Mouse (Mus musculus) thymus, postnatal 25 days (tissue): ENCODE data around the gene Klc3.
A peak's percentile ranks its signal among the peaks of the same experiment; 100 is the strongest.

Experiments
- DNase-seq: peaks from one replicate; pipeline ENCODE4 v3.0.0; 2022

Klc3 gene

DNA sequence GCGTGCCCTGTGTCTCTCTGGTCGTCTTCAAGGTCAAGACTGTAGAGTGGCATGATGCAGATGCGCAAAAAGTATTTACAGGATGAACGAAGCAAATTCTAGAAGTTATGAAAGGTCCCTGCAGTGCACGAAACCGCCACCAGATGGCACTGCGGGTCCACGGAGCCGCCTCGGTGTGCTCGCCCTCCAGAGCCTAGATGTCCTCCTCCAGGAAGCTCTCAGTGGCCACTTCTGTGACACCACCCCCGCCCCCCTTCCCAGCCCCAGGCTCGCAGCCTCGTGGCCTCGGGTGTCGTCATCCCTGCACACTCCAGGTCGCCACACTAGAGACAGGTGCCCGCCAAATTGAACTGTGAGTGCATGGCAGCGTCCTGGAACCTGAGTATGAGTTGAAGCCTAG, 1.5 kb upstream of the Klc3 start:
- DNase-seq: peak; percentile 85

DNA sequence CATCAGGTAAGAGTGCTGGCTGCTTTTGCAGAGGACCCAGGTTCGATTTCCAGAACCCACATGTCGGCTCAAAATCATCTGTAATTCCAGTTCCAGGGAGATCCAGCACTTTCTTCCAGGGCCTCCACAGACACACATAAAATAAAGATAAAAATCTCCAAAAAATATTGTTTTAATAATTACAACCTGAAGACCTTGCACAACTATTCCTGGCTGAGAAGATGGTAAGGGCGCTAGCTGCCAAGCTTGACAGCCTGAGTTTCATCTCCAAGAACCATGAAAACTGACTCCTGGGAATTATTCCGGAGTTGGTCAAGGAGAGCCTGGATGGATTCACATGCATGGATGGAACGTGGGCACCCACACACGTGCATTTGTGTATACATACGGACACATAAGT, 572 bp upstream of the Klc3 start, which contains the start of gene Ckm:
Gene Ckm (plus strand): TSS at position 301 of the 400 bp plus-strand sequence.
- DNase-seq: no peak

DNA sequence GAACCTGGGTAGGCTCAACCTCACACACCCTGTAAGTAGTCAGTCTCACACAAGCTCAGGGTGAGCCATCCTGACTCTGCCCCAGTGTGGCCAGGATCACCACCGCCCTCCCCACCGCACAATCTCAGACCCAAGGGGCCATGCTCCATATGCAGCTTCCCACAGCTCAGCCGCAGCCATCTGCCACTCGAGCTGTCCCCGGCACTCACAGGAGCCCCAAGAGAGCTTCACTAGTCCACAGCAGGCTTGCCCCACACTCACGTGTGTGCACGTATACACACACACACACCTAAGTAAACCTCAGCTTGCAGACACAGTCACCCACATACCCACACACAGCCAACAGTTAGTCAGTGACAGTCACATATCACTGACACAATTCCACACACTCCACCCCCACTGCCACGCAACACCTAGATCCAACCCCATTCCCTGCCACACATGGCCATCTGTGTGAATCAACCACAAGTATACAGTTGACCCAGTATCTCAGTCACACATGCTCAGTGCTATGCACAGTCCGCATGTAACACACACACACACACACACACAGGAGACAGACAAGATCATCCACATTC, 1.3 kb downstream of the Klc3 start:
- DNase-seq: no peak

DNA sequence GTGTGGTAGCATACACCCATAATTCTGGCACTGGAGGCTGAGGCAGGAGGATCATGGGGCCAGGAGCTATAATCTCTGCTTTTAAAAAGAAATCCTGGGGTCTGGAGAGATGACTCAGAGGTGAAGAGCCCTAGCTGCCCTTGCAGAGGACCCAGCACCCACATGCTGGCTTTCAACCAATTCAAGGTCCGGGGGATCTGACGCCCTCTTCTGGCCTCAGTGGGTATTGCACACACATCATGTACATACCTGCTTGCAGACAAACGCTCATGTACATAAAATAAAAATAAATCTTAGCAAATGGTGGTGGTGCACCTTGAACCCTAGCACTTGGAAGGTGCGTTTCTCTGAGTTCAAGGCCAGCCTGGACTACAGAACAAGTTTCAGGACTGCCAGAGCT, 3.0 kb downstream of the Klc3 start:
- DNase-seq: no peak

DNA sequence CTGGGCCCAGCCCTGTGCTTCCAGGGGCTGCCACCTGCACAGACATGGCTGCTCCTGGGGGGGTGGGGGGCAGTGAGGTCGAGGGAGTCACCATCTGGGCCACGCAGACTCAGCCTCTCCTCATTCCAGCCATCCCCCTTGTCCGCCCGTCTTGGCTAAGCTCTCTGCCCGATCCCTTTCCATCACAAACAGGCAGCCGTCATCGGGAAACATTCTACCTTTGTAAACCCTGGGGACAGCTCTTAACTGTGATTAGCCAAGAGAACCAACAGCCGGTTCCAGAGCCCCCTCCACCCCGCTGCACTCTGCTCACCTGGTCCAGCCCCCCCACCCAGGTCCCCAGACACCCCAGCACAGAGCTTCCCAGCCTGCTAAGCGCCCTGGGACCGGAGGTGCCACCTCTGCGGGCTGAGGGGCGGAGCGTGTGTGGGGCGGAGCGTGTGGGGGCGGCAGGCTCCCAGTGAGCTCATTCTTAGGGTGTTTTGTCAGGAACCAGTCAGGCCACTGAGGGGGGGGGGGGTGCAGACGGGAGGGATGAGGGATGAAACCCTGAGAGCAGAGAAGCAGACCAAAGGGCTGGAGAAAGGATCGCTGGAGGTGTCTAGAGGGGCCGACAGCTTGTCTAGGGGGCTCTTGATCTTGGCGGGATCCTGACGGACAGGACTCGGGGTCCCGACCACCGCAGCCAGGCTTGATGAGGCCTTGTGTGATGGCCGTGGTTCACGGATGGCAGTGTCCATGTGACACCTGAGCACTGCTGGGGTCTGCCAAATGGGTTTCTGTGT, 4.2 kb downstream of the Klc3 start:
- DNase-seq: peak; percentile 75

DNA sequence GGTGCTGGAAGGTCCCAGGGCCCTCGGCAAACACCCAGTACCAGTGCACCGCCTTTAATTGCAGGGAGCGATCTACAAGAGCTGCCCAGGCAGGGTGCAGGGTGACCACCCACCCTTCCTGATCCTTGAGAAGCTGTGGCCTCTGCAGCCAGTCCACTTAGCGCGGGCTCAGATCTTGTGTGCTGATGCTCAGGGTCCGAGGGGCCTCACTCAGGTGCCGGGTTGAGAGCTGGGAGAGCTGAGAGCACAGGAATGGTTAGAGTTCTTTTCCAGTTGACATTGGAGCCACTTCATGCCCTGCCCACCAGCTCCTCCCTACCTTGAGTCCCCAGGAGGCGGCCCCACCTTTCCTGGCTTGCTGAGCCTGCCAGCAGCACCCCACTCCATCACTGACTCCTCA, 9.4 kb downstream of the Klc3 start:
- DNase-seq: no peak

DNA sequence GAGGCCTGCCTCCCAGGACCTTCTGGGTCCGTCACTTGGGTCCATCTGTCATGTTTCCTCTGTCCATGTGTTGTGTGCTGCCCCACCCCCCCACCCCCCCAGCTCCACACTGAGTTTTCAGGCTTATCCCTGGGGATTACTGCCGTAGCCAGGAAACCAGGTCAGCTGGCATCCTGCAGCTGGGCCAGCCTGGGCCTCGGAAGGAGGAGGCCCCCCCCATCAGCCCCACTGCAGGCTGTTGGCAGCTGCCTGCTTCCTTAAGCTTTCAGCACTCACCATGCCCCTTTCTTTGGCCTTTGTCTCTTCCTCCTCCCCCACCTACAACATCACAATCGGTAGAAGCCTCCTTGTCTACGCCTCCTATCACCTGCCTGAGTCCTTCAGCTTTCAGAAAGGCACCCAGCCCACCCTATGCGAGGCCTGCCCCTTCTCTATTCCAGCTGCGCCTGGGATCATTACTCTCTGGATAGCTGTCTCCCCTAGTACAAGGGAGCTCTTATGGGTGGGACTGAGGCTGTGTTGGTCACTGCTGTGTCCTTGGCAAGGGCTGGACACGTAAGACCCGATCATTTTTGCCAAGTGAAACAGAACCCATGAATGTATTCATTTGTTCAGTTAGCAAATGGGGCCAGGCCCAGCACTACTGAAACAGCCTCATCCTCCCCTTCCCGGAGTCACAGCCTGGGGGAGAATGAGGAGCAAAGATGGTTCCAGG, 15.0 kb downstream of the Klc3 start:
- no peak for DNase-seq

DNA sequence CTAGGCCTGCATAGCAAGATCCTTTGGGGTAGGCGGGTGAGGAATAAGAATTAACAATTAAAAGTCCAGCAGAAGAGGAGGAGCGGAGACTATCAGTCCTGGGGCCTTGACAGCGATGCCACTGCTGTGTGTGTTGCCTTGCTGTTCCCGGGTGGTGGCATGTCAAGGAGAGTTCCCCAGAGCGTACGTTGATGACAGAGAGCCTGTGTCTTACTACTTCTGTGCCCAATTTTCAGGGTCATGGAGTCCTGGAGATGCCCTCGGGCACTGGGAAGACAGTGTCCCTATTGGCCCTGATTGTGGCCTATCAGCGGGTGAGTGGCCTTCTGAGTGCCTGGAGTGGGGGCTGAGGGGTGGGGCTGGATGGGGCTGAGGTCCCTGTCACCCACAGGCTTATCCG, 20.2 kb downstream of the Klc3 start:
- DNase-seq: no peak

DNA sequence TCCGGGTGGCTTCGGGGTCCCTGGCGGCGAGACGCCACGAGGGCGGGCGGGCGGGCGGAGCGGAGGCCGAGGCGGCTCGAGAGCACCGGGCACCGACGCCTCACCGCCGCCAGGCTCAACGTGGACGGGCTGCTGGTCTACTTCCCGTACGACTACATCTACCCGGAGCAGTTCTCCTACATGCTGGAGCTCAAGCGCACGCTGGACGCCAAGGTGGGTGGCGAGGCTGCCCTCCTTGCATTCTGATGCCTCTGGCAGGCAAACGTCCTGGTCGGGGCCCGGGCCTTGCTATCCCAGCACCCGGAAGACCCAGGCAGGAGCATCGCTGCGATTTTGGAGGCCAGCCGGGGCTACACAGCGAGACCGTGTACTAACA, 21.8 kb downstream of the Klc3 start:
- DNase-seq: no peak

DNA sequence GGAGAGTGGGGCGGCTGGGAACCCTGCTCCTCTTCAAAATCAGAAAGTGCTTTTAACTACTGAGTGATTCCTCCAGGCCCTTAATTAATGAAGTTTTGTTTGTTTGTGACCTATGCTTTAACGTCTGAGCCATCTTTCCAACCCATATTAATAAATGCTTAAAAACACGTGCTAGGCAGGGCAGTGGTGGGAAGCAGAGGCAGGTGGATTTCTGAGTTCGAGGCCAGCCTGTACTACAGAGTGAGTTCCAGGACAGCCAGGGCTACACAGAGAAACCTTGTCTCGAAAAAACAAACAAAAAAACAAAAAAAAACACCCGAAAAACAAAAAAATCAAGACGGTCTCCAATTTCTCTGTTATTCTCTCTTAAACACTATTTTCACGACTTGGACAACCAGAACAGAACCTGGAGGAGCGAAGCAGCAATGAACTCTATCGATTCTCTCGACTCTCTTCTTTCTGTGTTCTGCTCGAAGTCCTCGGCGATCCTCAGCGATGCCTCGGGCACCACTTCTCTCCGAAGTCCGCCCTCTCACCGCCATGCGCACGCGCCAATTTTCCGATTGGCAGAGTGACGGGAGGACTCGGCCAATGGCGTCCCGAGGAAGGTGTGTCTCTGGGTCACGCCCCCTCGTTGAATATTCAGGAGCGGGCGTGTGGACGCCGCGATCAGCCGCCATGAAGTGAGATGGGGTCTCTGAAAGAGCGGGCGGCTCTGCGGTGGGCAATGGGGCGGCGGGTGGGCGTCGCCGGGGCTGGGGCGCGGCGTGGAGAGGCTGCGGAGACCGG, 22.3 kb downstream of the Klc3 start, which contains the start of gene Ercc2:
Gene Ercc2 (plus strand): TSS at position 634 of the 789 bp plus-strand sequence.
- DNase-seq: peak; percentile 99

DNA sequence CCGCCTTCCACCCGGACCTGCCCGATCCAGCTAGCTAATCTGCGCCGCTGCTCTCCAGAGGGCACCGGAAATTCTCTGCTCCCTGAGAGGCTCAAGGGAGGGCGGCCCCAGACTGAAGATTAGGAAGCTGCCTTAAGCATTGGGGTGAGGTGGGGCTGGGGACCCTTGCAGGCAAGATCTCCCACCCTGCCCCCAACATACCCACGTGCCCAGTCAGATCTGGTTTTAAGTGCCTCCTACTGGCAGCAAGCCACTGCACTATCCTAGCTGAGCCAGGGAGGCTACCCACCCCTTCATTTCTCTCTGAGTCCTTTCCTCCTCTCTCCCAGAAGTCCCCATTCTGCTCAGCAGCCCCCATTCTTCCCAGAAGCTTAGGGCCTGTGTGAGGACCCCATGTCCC, 25.9 kb downstream of the Klc3 start:
- DNase-seq: no peak

DNA sequence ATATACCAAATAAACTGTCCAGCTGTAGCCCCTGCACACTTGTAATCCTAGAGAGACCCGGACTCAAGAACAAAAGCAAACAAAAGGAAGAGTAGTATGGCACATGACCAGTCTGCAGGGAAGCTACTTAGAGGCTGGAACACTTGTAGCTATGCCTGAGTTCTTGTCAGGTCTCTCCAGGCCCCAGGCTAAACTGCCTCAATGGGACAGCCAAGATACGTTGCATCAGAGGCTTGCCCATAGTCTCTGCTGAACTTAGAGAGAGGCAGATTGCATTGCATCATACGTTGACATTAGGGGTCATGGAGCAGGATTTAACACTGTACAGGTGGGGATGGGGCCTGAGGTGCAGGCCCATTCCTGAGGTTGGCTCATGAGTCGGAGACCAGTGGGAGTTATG, 27.9 kb downstream of the Klc3 start:
- no peak for DNase-seq

DNA sequence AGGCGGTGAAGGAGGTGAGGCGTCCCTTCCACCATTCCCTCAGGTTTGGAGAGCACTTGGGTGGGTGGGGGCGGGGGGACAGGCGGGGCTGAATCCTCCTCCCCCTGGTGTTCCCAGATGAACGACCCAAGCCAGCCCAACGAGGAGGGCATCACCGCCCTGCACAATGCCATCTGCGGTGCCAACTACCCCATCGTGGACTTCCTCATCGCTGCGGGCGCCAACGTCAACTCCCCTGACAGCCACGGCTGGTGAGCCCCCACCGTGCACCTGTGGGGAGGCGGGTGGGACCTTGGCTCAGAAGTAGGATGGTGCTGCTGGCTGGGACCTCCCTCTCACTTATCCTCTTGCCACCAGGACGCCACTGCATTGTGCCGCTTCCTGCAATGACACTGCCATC, 28.5 kb downstream of the Klc3 start:
- DNase-seq: no peak

DNA sequence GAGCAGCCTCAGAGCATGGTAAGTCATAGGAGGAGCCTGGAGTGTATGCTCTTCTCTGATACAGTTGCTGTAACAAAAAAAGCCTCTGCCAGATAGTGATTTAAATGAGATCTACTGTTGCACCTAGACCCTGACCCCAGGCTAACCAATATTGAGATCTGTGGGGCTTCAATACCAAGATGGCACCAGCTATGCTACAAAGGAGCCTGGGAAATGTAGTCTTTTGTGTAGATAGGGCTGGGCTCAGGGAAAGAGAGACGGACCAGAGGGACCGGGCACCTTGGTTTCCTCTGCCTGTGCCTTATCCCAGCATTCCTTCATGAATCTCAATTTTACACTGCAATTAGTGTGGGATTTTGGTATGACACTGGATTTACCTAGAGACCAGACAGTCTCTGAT, 30.5 kb downstream of the Klc3 start:
- no peak for DNase-seq

DNA sequence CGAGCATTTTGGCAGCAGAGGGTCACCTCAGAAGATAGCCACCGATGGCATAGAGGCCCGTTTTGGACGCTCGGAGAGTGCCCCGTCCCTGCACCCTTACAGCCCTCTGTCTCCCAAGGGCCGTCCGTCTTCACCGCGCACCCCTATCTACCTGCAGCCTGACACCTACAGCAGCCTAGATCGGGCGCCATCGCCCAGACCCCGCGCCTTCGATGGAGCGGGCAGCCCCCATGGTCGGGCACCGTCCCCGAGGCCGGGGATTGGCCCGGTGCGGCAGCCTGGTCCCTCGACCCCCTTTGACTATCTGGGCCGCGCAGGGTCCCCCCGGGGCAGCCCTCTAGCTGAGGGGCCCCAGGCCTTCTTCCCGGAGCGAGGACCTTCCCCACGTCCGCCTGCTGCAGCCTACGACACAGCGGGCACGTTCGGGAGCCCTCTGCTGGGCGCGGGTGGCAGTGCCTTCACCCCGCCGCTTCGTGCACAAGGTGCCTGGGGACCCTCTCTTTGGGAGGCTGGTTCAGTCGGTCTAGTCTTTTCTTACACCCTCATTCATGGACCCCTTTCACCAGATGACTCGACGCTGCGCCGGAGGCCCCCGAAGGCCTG, 34.0 kb downstream of the Klc3 start:
- DNase-seq: peak; percentile 83

DNA sequence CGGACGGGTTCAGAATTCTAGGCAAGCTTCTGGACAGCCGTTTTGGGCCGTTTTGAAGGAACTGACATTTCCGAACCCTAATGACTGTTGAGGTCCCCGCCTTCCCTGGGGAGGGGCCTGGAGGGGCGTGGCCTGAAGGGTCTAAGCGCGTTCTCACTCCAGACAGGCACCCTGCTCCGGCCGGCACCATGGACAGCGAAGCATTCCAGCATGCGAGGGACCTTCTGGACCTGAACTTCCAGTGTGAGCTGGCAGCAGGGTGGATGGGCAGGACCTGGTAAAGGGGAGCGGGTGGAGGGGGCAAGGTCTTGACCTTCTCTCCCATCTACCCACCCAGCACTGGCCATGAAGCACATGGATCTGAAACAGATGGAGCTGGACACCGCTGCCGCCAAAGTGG, 35.5 kb downstream of the Klc3 start:
- no peak for DNase-seq

DNA sequence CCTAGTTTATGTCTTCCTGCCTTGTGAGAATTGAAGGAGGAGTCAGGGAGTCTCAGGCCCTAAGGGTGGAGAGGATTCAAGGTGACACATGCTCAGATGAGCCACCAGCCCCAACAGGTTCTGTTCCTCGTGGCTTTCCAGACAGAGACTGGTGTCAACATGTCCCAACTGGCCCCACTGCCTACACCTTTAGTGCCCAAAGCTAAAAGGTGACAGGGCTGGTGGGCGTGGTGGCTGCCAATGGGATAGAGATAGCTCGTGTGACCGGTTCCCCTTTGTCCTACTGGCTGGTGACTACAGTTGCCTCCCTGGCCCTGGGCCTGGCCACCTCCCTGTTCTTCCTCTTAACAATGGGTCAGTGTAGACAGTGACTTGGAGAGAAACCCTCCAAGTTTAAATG, 38.5 kb downstream of the Klc3 start:
- no peak for DNase-seq

DNA sequence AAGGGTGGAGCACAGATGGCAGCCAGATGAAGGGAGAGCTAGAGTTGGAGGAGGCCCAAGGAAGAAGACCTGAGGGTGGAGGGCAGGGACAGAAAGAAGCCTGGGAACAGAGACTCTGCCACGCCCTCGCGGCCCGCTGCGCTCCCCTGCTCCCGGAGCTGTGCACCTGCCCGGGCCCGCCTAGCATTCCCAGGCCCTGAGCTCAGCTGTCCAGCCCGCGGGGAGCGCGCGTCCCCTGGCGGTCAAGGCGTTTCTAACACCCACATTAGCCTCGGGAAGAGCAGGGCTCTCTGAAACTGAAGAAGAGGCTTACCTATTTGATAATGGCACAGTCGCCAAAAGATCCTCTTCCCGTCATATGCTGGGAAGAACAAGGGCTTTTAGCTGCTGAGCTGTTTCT, 40.0 kb downstream of the Klc3 start:
- DNase-seq: peak; percentile 81

DNA sequence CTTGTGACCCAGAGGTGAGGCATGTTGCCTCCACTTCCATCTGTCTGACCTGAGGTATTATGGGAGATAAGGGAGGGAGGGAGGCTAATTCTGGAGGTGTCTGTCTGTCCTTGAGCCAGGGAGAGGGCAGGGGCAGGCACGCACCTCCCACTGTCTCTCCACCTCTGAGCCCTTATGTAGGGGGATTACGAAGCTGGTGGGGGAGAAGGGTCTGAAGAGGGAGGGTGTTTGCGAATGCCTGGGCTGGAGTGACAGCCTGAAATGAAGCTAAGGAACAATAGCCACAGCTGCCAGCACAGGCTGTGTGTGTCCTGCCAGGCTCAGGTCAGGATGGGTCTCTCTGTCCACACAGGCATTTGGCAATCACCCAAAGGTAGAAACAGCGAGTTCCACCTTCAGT, 41.6 kb downstream of the Klc3 start:
- DNase-seq: no peak

DNA sequence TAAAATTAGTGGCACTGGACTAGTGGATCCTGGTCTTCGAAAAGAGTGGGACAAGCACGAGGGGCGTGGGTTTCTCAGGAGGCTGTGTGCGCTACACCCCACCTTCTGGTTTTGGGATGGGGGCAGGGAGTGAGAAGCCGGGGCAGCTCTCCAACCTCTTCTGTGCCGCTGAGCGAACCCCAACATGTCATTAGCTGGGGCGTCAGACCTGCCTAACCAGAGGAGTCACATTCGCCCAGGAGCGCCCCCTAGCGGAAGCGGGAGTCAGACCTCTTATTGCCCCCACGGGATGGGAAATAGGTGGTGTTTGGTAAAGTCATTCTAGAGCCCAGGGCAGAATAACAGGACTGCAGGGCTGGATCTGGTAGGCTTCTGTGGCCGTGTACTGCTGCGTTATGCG, 42.2 kb downstream of the Klc3 start:
- peak; percentile 80 for DNase-seq

DNA sequence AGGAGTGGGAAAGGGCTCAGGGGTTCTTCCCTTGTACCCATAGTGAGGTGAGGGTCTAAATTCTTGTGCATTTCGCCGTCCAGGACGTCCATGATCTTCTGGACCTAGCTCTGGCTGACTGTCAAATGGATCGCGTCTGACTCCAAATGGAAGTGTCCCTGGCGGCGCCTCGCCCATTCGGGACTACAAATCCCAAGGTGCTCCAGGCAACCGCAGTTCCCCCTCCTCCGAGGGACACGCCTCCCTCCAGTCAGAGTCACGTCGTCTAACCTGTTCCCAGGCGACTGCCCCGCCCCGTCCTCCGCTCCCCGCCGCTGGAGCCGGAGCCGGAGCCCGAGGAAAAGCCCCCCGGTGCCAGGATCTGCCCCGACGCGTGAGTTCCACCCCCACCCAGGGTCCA, 43.0 kb downstream of the Klc3 start:
- peak; percentile 61 for DNase-seq

DNA sequence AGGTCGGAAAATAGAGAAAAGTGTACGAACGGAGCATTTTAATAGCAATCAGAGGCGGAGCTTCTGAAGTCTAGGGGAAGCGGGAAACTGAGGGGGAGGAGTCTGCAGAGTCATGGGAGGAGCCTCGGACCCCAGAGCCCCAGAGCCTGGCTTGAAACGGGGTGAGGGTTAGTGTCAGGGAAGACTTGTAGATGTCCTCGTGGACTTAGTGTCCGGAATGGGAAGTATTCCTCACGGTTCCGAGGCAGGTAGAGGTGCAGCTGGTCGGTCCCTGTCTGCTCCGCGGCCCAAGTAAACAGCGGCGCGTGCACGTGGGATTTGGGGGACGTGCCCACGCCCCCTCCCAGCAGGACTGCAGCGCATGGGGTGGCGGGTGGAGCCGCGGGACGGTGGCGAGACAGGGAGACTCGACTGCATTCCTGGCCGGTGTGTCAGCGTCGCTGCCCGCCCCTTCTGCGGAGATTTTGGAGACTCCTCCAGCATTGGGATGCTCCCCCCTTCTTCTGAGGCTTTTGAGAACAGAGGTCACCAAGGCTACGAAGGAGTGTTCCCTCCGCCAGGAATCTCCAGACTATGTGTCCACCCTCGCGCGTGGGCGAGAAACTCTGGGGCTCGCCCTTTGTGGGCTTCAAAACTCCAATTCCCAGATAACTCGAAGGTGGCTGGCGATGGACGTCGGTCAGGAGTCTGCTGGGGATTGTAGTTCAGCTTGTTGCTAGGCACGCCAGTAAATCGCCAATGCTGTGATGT, 43.8 kb downstream of the Klc3 start:
- DNase-seq: peak; percentile 71
